27 mouse cellular contexts compared by ENCODE assay signal in the genomic region with DNA sequence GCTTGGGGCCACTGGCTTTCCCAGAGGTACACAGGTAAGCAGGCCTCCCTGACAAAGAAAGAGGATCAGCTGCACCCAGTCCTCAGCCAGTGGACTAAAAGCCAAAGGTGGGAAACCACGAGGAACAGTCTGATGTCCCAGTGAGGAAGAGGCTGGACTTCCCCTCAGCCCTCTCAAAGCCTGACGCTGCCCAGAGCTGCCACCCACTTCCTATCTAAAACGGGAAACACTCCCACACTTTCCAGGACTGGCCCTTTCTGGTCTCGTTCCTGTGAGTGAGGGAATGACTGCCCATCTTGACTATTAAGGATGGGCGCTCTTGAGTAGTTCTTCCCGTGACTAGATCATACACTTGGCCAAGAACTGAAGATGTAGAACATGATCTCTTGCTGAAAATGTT. TPM values are rescaled to one million over a fixed set of nuclear protein-coding genes. Genes with fewer than 3 reads are reported as not detected.
DNase-seq lines count a peak whose midpoint lies in the region; ATAC-seq lines count a peak whose summit lies in the region.
"Had no signal": no experiment of that assay in that cellular context is flagged by ENCODE, and none has a peak within 500 bp of the region (broad histone marks: within the 10 kb centered on the region; RNA-seq: fewer than 3 reads in every experiment).

No protein-coding gene starts in this region.

- no peak overlapping the region for H3K9ac ChIP-seq in kidney, embryonic 14.5 days (ENCODE audit: low read depth, low read length)
- H3K9ac ChIP-seq: embryonic facial prominence, embryonic 12.5 days; heart, embryonic 15.5 days; hindbrain, embryonic 13.5 days; liver, embryonic 14.5 days; midbrain, embryonic 13.5 days; neural tube, embryonic 13.5 days had no signal

- peak overlapping the region; percentile 47; the same call in 1 of the 2 replicates for H3K27ac ChIP-seq in kidney, embryonic 14.5 days (ENCODE audit: low read depth, low read length)
- H3K27ac ChIP-seq: embryonic facial prominence, embryonic 12.5 days; gastrocnemius, adult 2 months; heart, embryonic 15.5 days; hindbrain, embryonic 13.5 days; liver, embryonic 14.5 days; midbrain, embryonic 13.5 days; neural tube, embryonic 13.5 days had no signal

- no peaks in the 10 kb centered on the region for H3K27me3 ChIP-seq in kidney, embryonic 14.5 days (ENCODE audit: control insufficient read depth, insufficient read depth, low read length)
- H3K27me3 ChIP-seq: embryonic facial prominence, embryonic 12.5 days; hindbrain, embryonic 13.5 days; midbrain, embryonic 13.5 days; neural tube, embryonic 13.5 days had no signal

- no peaks in the 10 kb centered on the region for H3K36me3 ChIP-seq in kidney, embryonic 14.5 days (ENCODE audit: control insufficient read depth, insufficient read depth, low read length)
- H3K36me3 ChIP-seq: embryonic facial prominence, embryonic 12.5 days; heart, embryonic 15.5 days; hindbrain, embryonic 13.5 days; midbrain, embryonic 13.5 days; neural tube, embryonic 13.5 days had no signal

- no peaks in the 10 kb centered on the region for H3K9me3 ChIP-seq in kidney, embryonic 14.5 days (ENCODE audit: control insufficient read depth, low read length)
- H3K9me3 ChIP-seq: embryonic facial prominence, embryonic 12.5 days; heart, embryonic 15.5 days; hindbrain, embryonic 13.5 days; midbrain, embryonic 13.5 days; neural tube, embryonic 13.5 days had no signal

- DNase-seq in kidney, adult 9 months: no peak
- peak; percentile 15 for DNase-seq in brain, adult 2 months (ENCODE audit: low read depth, low spot score)
- no peak for DNase-seq in cerebellum, postnatal 36 days
- DNase-seq: adrenal gland, adult 2 months; adrenal gland, postnatal 36 days; B cell, adult 2 months; cerebellum, adult 2 months; cerebellum, postnatal 14 days; gastrocnemius, adult 2 months; gastrocnemius, postnatal 36 days; heart, postnatal 36 days; kidney, adult 11 months; layer of hippocampus, adult 9-11 months; liver; lung, adult 2 months; thymus, postnatal 4 days had no signal

- peaks cover 4% of the 10 kb centered on the region; the same call in 1 of the 2 replicates for H3K4me1 ChIP-seq in kidney, embryonic 14.5 days (ENCODE audit: control insufficient read depth, insufficient read depth, low read length)
- H3K4me1 ChIP-seq: embryonic facial prominence, embryonic 12.5 days; hindbrain, embryonic 13.5 days; midbrain, embryonic 13.5 days; neural tube, embryonic 13.5 days had no signal

- H3K4me3 ChIP-seq in kidney, embryonic 14.5 days (ENCODE audit: low read length): no peak overlapping the region
- H3K4me3 ChIP-seq: embryonic facial prominence, embryonic 12.5 days; gastrocnemius, adult 2 months; heart, embryonic 15.5 days; hindbrain, embryonic 13.5 days; midbrain, embryonic 13.5 days; neural tube, embryonic 13.5 days had no signal

- no peak for ATAC-seq in kidney, embryonic 14.5 days (ENCODE audit: low FRiP score, low TSS enrichment)
- peak; percentile 76 for ATAC-seq in common myeloid progenitor, adult 5-6 weeks (replicated peaks; ENCODE audit: low read depth, poor library complexity, severe bottlenecking)
- peak; percentile 75 for ATAC-seq in megakaryocyte progenitor cell, adult 5-6 weeks (replicated peaks; ENCODE audit: poor library complexity)
- ATAC-seq: forebrain, embryonic 14.5 days; inflammation-experienced regulatory T-cells, adult 6 months; midbrain, embryonic 13.5 days had no signal

- WGBS in kidney, embryonic 14.5 days: 48% methylated on average over 6 of the region's 6 CpGs

- no peak overlapping the region for H3K4me2 ChIP-seq in kidney, embryonic 14.5 days (replicated peaks; ENCODE audit: low read depth, low read length)
- H3K4me2 ChIP-seq: embryonic facial prominence, embryonic 12.5 days; heart, embryonic 15.5 days; hindbrain, embryonic 13.5 days; midbrain, embryonic 13.5 days; neural tube, embryonic 13.5 days had no signal

RNA-seq across cellular contexts. Expression of gene Vdr, which starts 17.4 kb away (rescaled TPM):
- 1.4 and 2.8 TPM in 2 replicates for polyA plus RNA-seq in kidney, embryonic 14.5 days (2014; fragmentation: Nextera tagmentation; extraction: Ambion mirVana)
- total RNA-seq in common myeloid progenitor, adult 5-6 weeks (2017): 3.0 and 3.5 TPM in 2 replicates
- total RNA-seq in megakaryocyte progenitor cell, adult 5-6 weeks (2015): 5.3 and 7.9 TPM in 2 replicates
- total RNA-seq in megakaryocyte progenitor cell, adult 5-6 weeks (2017): 1.7 and 1.9 TPM in 2 replicates
- polyA plus RNA-seq: midbrain, embryonic 13.5 days had no signal

RNA-seq across cellular contexts. Expression of gene Tmem106c, which starts 36.2 kb away (rescaled TPM):
- 40.9 and 44.9 TPM in 2 replicates for polyA plus RNA-seq in kidney, embryonic 14.5 days (2014; fragmentation: Nextera tagmentation; extraction: Ambion mirVana)
- total RNA-seq in common myeloid progenitor, adult 5-6 weeks (2017): 26.4 and 40.0 TPM in 2 replicates
- total RNA-seq in megakaryocyte progenitor cell, adult 5-6 weeks (2015): 41.7 and 48.4 TPM in 2 replicates
- total RNA-seq in megakaryocyte progenitor cell, adult 5-6 weeks (2017): 26.2 and 30.1 TPM in 2 replicates
